ENCODE assay signal across 19 mouse cellular contexts in genomic region chr11:53733824-53734223, GRCm38 (mm10). TPM values are rescaled to one million over a fixed set of nuclear protein-coding genes. Genes with fewer than 3 reads are reported as not detected.
DNase-seq lines count a peak whose midpoint lies in the region; ATAC-seq and TF ChIP-seq lines count a peak whose summit lies in the region.
"Had no signal": no experiment of that assay in that cellular context is flagged by ENCODE, and none has a peak within 500 bp of the region (broad histone marks: within the 10 kb centered on the region; RNA-seq: fewer than 3 reads in every experiment).

No protein-coding gene starts in this region.

- H3K9ac ChIP-seq in hindbrain, postnatal 0 days (replicated peaks; ENCODE audit: low read length), result no peak overlapping the region
- no peak overlapping the region for H3K9ac ChIP-seq in hindbrain, embryonic 12.5 days
- H3K9ac ChIP-seq in midbrain, postnatal 0 days (replicated peaks; ENCODE audit: low read length, poor library complexity, severe bottlenecking), result no peak overlapping the region
- H3K9ac ChIP-seq in midbrain, embryonic 16.5 days (ENCODE audit: low read depth, low read length), result no peak overlapping the region
- no peak overlapping the region for H3K9ac ChIP-seq in stomach, postnatal 0 days (ENCODE audit: low read length)
- H3K9ac ChIP-seq: forebrain, embryonic 15.5 days; hindbrain, embryonic 15.5 days; limb, embryonic 15.5 days had no signal

- no peak overlapping the region for H3K27ac ChIP-seq in hindbrain, postnatal 0 days
- no peak overlapping the region for H3K27ac ChIP-seq in hindbrain, embryonic 12.5 days
- no peak overlapping the region for H3K27ac ChIP-seq in midbrain, postnatal 0 days (ENCODE audit: low read depth, low read length)
- H3K27ac ChIP-seq in midbrain, embryonic 16.5 days (ENCODE audit: low read length), result no peak overlapping the region
- no peak overlapping the region for H3K27ac ChIP-seq in stomach, postnatal 0 days (replicated peaks)
- H3K27ac ChIP-seq: forebrain, embryonic 15.5 days; hindbrain, embryonic 15.5 days; limb, embryonic 15.5 days had no signal

- no peak for ATAC-seq in hindbrain, postnatal 0 days
- ATAC-seq in hindbrain, embryonic 12.5 days (ENCODE audit: low FRiP score), result no peak
- ATAC-seq in midbrain, postnatal 0 days (ENCODE audit: low FRiP score), result no peak
- ATAC-seq in midbrain, embryonic 16.5 days, result no peak
- no peak for ATAC-seq in stomach, postnatal 0 days (ENCODE audit: low FRiP score, low TSS enrichment)
- ATAC-seq: forebrain, embryonic 15.5 days had no signal

- H3K4me1 ChIP-seq in hindbrain, postnatal 0 days (ENCODE audit: insufficient read depth, low read length), result no peaks in the 10 kb centered on the region
- no peaks in the 10 kb centered on the region for H3K4me1 ChIP-seq in hindbrain, embryonic 12.5 days
- H3K4me1 ChIP-seq in midbrain, postnatal 0 days (ENCODE audit: insufficient read depth, low read length), result no peaks in the 10 kb centered on the region
- no peaks in the 10 kb centered on the region for H3K4me1 ChIP-seq in midbrain, embryonic 16.5 days (ENCODE audit: control insufficient read depth, insufficient read depth, low read length)
- H3K4me1 ChIP-seq in stomach, postnatal 0 days (replicated peaks; ENCODE audit: control insufficient read depth, insufficient read depth), result no peaks in the 10 kb centered on the region
- H3K4me1 ChIP-seq: forebrain, embryonic 15.5 days; hindbrain, embryonic 15.5 days had no signal

- WGBS in hindbrain, postnatal 0 days, result 85% methylated on average over 7 of the region's 7 CpGs
- 86% methylated on average over 7 of the region's 7 CpGs for whole genome bisulfite sequencing in hindbrain, embryonic 12.5 days
- 89% methylated on average over 7 of the region's 7 CpGs for WGBS in midbrain, postnatal 0 days
- 91% methylated on average over 7 of the region's 7 CpGs for WGBS in midbrain, embryonic 16.5 days
- WGBS in stomach, postnatal 0 days, result 90% methylated on average over 7 of the region's 7 CpGs

- no peak for TF ChIP-seq EP300 in stomach, postnatal 0 days (optimal IDR thresholded peaks at IDR 0.05)

- no peaks in the 10 kb centered on the region for H3K36me3 ChIP-seq in hindbrain, postnatal 0 days (ENCODE audit: insufficient read depth, low read length)
- H3K36me3 ChIP-seq in hindbrain, embryonic 12.5 days, result no peaks in the 10 kb centered on the region
- H3K36me3 ChIP-seq in midbrain, postnatal 0 days (ENCODE audit: insufficient read depth, low read length), result no peaks in the 10 kb centered on the region
- no peaks in the 10 kb centered on the region for H3K36me3 ChIP-seq in midbrain, embryonic 16.5 days (ENCODE audit: control insufficient read depth, insufficient read depth, low read length)
- H3K36me3 ChIP-seq in stomach, postnatal 0 days (ENCODE audit: control insufficient read depth, insufficient read depth, low read length), result no peaks in the 10 kb centered on the region
- H3K36me3 ChIP-seq: forebrain, embryonic 15.5 days; G1E; hindbrain, embryonic 15.5 days; limb, embryonic 15.5 days had no signal

- peak; percentile 26; the same call in 1 of the 2 replicates for TF ChIP-seq CTCF in hindbrain, postnatal 0 days (IDR thresholded peaks at IDR 0.05; ENCODE audit: low read depth)
- peak; percentile 24 for TF ChIP-seq CTCF in midbrain, postnatal 0 days (IDR thresholded peaks at IDR 0.05)
- peak; percentile 40 for TF ChIP-seq CTCF in stomach, postnatal 0 days (IDR thresholded peaks at IDR 0.05; ENCODE audit: low read depth)

- H3K4me3 ChIP-seq in hindbrain, postnatal 0 days (ENCODE audit: low read length), result no peak overlapping the region
- no peak overlapping the region for H3K4me3 ChIP-seq in hindbrain, embryonic 12.5 days
- no peak overlapping the region for H3K4me3 ChIP-seq in midbrain, postnatal 0 days (ENCODE audit: low read depth, low read length)
- no peak overlapping the region for H3K4me3 ChIP-seq in midbrain, embryonic 16.5 days (ENCODE audit: low read depth, low read length)
- no peak overlapping the region for H3K4me3 ChIP-seq in stomach, postnatal 0 days (ENCODE audit: low read depth, low read length)
- H3K4me3 ChIP-seq: forebrain, embryonic 15.5 days; hindbrain, embryonic 15.5 days; limb, embryonic 15.5 days had no signal

- H3K4me2 ChIP-seq in hindbrain, postnatal 0 days (ENCODE audit: low read depth, low read length), result no peak overlapping the region
- no peak overlapping the region for H3K4me2 ChIP-seq in hindbrain, embryonic 12.5 days (replicated peaks)
- H3K4me2 ChIP-seq in midbrain, postnatal 0 days (ENCODE audit: low read depth, low read length, poor library complexity, severe bottlenecking), result no peak overlapping the region
- no peak overlapping the region for H3K4me2 ChIP-seq in midbrain, embryonic 16.5 days (ENCODE audit: low read length)
- H3K4me2 ChIP-seq in stomach, postnatal 0 days (replicated peaks; ENCODE audit: low read depth), result no peak overlapping the region
- H3K4me2 ChIP-seq: forebrain, embryonic 15.5 days; hindbrain, embryonic 15.5 days; limb, embryonic 15.5 days had no signal

- H3K27me3 ChIP-seq in hindbrain, postnatal 0 days (ENCODE audit: insufficient read depth, low read length), result no peaks in the 10 kb centered on the region
- no peaks in the 10 kb centered on the region; the same call in 1 of the 2 replicates for H3K27me3 ChIP-seq in hindbrain, embryonic 12.5 days
- no peaks in the 10 kb centered on the region for H3K27me3 ChIP-seq in midbrain, postnatal 0 days (ENCODE audit: insufficient read depth, low read length)
- no peaks in the 10 kb centered on the region for H3K27me3 ChIP-seq in midbrain, embryonic 16.5 days (ENCODE audit: control insufficient read depth, insufficient read depth, low read depth, low read length)
- H3K27me3 ChIP-seq in stomach, postnatal 0 days (ENCODE audit: control insufficient read depth, insufficient read depth, low read length), result no peaks in the 10 kb centered on the region
- H3K27me3 ChIP-seq: forebrain, embryonic 15.5 days; hindbrain, embryonic 15.5 days; limb, embryonic 15.5 days had no signal

- no peak for DNase-seq in hindbrain, postnatal 0 days (ENCODE audit: low spot score)
- no peak for DNase-seq in midbrain, postnatal 0 days (ENCODE audit: low spot score)
- DNase-seq in ZHBTc4 (ENCODE audit: low read depth, low spot score), result peak; percentile 49
- no peak for DNase-seq in stomach, postnatal 0 days (ENCODE audit: low spot score)
- DNase-seq in right cerebral cortex, postnatal 36 days (ENCODE audit: low spot score in 2 of 2), result no peak
- DNase-seq in urinary bladder, postnatal 36 days (ENCODE audit: low spot score in 2 of 2), result no peak
- DNase-seq: cerebellum, postnatal 36 days; gastrocnemius, postnatal 36 days; kidney, postnatal 10 days had no signal

- H3K9me3 ChIP-seq in hindbrain, postnatal 0 days (ENCODE audit: low read length), result no peaks in the 10 kb centered on the region
- no peaks in the 10 kb centered on the region for H3K9me3 ChIP-seq in hindbrain, embryonic 12.5 days (replicated peaks)
- H3K9me3 ChIP-seq in midbrain, postnatal 0 days (ENCODE audit: low read length), result no peaks in the 10 kb centered on the region
- no peaks in the 10 kb centered on the region for H3K9me3 ChIP-seq in midbrain, embryonic 16.5 days (replicated peaks; ENCODE audit: control insufficient read depth, low read length, poor library complexity, severe bottlenecking)
- no peaks in the 10 kb centered on the region for H3K9me3 ChIP-seq in stomach, postnatal 0 days (ENCODE audit: control insufficient read depth, low read length)
- H3K9me3 ChIP-seq: forebrain, embryonic 15.5 days; G1E; hindbrain, embryonic 15.5 days; limb, embryonic 15.5 days had no signal

RNA-seq across cellular contexts. Expression of gene Il5, which starts 13.2 kb away (rescaled TPM):
- total RNA-seq in hindbrain, postnatal 0 days (2014; rRNA removed), result 0.11 TPM in 1 of 2 replicates, not detected in the other
- polyA plus RNA-seq in hindbrain, postnatal 0 days (2015; fragmentation: Nextera tagmentation; extraction: Ambion mirVana), result 0.15 TPM in 1 of 2 replicates, not detected in the other
- polyA plus RNA-seq in hindbrain, embryonic 12.5 days (2016; fragmentation: Nextera tagmentation; extraction: Ambion mirVana), result not detected in 2 replicates
- total RNA-seq in midbrain, postnatal 0 days (2014; rRNA removed), result not detected in 2 replicates
- polyA plus RNA-seq in midbrain, postnatal 0 days (2015; fragmentation: Nextera tagmentation; extraction: Ambion mirVana), result 0.15 and 0.30 TPM in 2 replicates
- polyA plus RNA-seq in midbrain, embryonic 16.5 days (2015; fragmentation: Nextera tagmentation; extraction: Ambion mirVana), result not detected in 2 replicates
- not detected in 2 replicates for polyA plus RNA-seq in stomach, postnatal 0 days (2015; fragmentation: Nextera tagmentation; extraction: Ambion mirVana)
- total RNA-seq: adrenal gland, adult 18-20 months; gastrocnemius, postnatal 36 days; left cerebral cortex, adult 18-20 months had no signal
- polyA plus RNA-seq: embryonic facial prominence, embryonic 14.5 days; forebrain, embryonic 15.5 days; G1E; hindbrain, embryonic 15.5 days; limb, embryonic 15.5 days had no signal

RNA-seq across cellular contexts. Expression of gene Rad50, which starts 26.7 kb away (rescaled TPM):
- 4.1 and 4.2 TPM in 2 replicates for total RNA-seq in hindbrain, postnatal 0 days (2014; rRNA removed)
- polyA plus RNA-seq in hindbrain, postnatal 0 days (2015; fragmentation: Nextera tagmentation; extraction: Ambion mirVana), result 11.7 and 12.8 TPM in 2 replicates
- 18.5 and 21.4 TPM in 2 replicates for polyA plus RNA-seq in hindbrain, embryonic 12.5 days (2016; fragmentation: Nextera tagmentation; extraction: Ambion mirVana)
- total RNA-seq in midbrain, postnatal 0 days (2014; rRNA removed), result 5.2 and 5.8 TPM in 2 replicates
- 8.9 and 10.0 TPM in 2 replicates for polyA plus RNA-seq in midbrain, postnatal 0 days (2015; fragmentation: Nextera tagmentation; extraction: Ambion mirVana)
- polyA plus RNA-seq in midbrain, embryonic 16.5 days (2015; fragmentation: Nextera tagmentation; extraction: Ambion mirVana), result 11.0 and 11.7 TPM in 2 replicates
- 12.4 and 15.7 TPM in 2 replicates for polyA plus RNA-seq in stomach, postnatal 0 days (2015; fragmentation: Nextera tagmentation; extraction: Ambion mirVana)

RNA-seq across cellular contexts. Expression of gene Irf1, which starts 36.0 kb away (rescaled TPM):
- total RNA-seq in hindbrain, postnatal 0 days (2014; rRNA removed), result 3.3 and 8.5 TPM in 2 replicates
- polyA plus RNA-seq in hindbrain, postnatal 0 days (2015; fragmentation: Nextera tagmentation; extraction: Ambion mirVana), result 3.7 and 4.4 TPM in 2 replicates
- polyA plus RNA-seq in hindbrain, embryonic 12.5 days (2016; fragmentation: Nextera tagmentation; extraction: Ambion mirVana), result 4.1 and 4.5 TPM in 2 replicates
- total RNA-seq in midbrain, postnatal 0 days (2014; rRNA removed), result 0.93 and 3.2 TPM in 2 replicates
- 3.2 and 4.0 TPM in 2 replicates for polyA plus RNA-seq in midbrain, postnatal 0 days (2015; fragmentation: Nextera tagmentation; extraction: Ambion mirVana)
- polyA plus RNA-seq in midbrain, embryonic 16.5 days (2015; fragmentation: Nextera tagmentation; extraction: Ambion mirVana), result 2.0 and 2.2 TPM in 2 replicates
- polyA plus RNA-seq in stomach, postnatal 0 days (2015; fragmentation: Nextera tagmentation; extraction: Ambion mirVana), result 18.7 and 25.7 TPM in 2 replicates

RNA-seq across cellular contexts. Expression of gene Gm17334, which starts 39.2 kb away (rescaled TPM):
- total RNA-seq in hindbrain, postnatal 0 days (2014; rRNA removed), result not detected in 2 replicates
- polyA plus RNA-seq in hindbrain, postnatal 0 days (2015; fragmentation: Nextera tagmentation; extraction: Ambion mirVana), result not detected in 2 replicates
- polyA plus RNA-seq in hindbrain, embryonic 12.5 days (2016; fragmentation: Nextera tagmentation; extraction: Ambion mirVana), result not detected in 2 replicates
- total RNA-seq in midbrain, postnatal 0 days (2014; rRNA removed), result 0.57 TPM in 1 of 2 replicates, not detected in the other
- polyA plus RNA-seq in midbrain, postnatal 0 days (2015; fragmentation: Nextera tagmentation; extraction: Ambion mirVana), result not detected in 2 replicates
- not detected in 2 replicates for polyA plus RNA-seq in midbrain, embryonic 16.5 days (2015; fragmentation: Nextera tagmentation; extraction: Ambion mirVana)
- polyA plus RNA-seq in stomach, postnatal 0 days (2015; fragmentation: Nextera tagmentation; extraction: Ambion mirVana), result 0.17 TPM in 1 of 2 replicates, not detected in the other
- total RNA-seq: G1E had no signal
- polyA plus RNA-seq: forebrain, embryonic 15.5 days; G1E; heart, postnatal 0 days; hindbrain, embryonic 15.5 days had no signal
